Mouse (Mus musculus): ENCODE measurements around the gene Dhx33. TPM values are rescaled to one million over a fixed set of nuclear protein-coding genes. Genes with fewer than 3 reads are reported as not detected.

The Dhx33 gene
- polyA plus RNA-seq, 1 experiment, result 22.1 TPM

- no peak overlapping the region for H3K4me3 ChIP-seq (replicated peaks; ENCODE audit: insufficient read depth, low read depth, low read length)
- no peaks in the 10 kb centered on the region for H3K27me3 ChIP-seq (ENCODE audit: control insufficient read depth, insufficient read depth, low read length)
- no peak for TF ChIP-seq CTCF (IDR thresholded peaks at IDR 0.05; ENCODE audit: borderline replicate concordance, insufficient read depth, low read depth, low read length)
- no peak for TF ChIP-seq POLR2A (IDR thresholded peaks at IDR 0.05; ENCODE audit: borderline replicate concordance, insufficient read depth, low read length)
- no peak for DNase-seq
- 62% methylated on average over 6 of the region's 6 CpGs for WGBS
- no peaks in the 10 kb centered on the region for H3K4me1 ChIP-seq (ENCODE audit: control insufficient read depth, insufficient read depth, low read length)
- H3K27ac ChIP-seq (ENCODE audit: insufficient read depth, low read length), result no peak overlapping the region
Observed at GRCm38 (mm10) chr11:70980232-70980631, 24.0 kb downstream of the Dhx33 start.

DNA sequence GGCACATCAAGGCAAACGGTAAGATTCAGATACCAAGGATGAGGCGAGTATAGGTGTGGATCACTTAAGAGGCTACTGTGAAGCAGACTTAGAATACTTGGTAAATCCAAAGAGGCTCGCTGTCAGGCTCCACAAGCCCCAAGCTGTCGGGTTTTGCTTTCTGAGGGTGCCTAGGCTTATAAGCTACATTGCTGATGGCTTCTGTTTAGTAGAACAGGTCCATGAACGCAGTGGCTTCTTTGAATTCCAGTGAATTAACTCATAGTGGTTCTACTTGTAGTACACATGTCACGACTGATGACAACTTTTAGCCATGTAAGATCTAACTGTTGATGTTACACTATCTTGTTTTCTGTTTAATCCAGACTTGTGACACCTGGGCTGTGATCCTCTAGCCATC lies 26.9 kb downstream of the Dhx33 start:
- DNase-seq, result no peak
- 85% methylated on average over 6 of the region's 6 CpGs for WGBS
- no peaks in the 10 kb centered on the region for H3K27me3 ChIP-seq (ENCODE audit: control insufficient read depth, insufficient read depth, low read length)
- no peak for TF ChIP-seq CTCF (IDR thresholded peaks at IDR 0.05; ENCODE audit: borderline replicate concordance, insufficient read depth, low read depth, low read length)
- no peak for TF ChIP-seq POLR2A (IDR thresholded peaks at IDR 0.05; ENCODE audit: borderline replicate concordance, insufficient read depth, low read length)
- no peak overlapping the region for H3K27ac ChIP-seq (ENCODE audit: insufficient read depth, low read length)
- no peaks in the 10 kb centered on the region for H3K4me1 ChIP-seq (ENCODE audit: control insufficient read depth, insufficient read depth, low read length)
- H3K4me3 ChIP-seq (replicated peaks; ENCODE audit: insufficient read depth, low read depth, low read length), result no peak overlapping the region

- no peaks in the 10 kb centered on the region for H3K27me3 ChIP-seq (ENCODE audit: control insufficient read depth, insufficient read depth, low read length)
Observed at GRCm38 (mm10) chr11:70975193-70975592, 29.0 kb downstream of the Dhx33 start.

DNA sequence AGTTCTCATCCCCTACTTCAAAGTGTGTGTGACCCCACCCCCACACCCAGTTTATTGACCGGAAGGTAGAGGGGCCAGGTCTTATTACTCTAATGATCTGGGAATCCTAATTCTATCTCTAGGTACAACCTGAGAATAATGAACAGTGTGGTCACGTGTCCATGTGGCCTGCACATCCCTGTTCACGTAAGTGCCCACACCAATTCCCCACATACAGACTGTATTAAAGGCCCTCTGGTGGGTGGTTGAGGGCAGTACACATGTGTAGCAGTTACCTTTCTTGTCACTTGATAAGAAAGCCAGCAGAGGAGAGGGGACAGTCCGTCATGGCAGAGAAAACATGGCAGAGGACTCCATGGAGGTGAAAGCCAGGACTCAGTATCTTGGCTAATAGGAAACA lies 30.3 kb downstream of the Dhx33 start:
- TF ChIP-seq CTCF (IDR thresholded peaks at IDR 0.05; ENCODE audit: borderline replicate concordance, insufficient read depth, low read depth, low read length) (no peak), POLR2A (IDR thresholded peaks at IDR 0.05; ENCODE audit: borderline replicate concordance, insufficient read depth, low read length) (no peak)
- 59% methylated on average over 4 of the region's 4 CpGs for WGBS

More at GRCm38 (mm10) chr11:70975193-70975592, 29.0 kb downstream of the Dhx33 start:
- 35% methylated on average over 2 of the region's 2 CpGs for whole genome bisulfite sequencing
- no peak for DNase-seq
- no peak overlapping the region for H3K4me3 ChIP-seq (replicated peaks; ENCODE audit: insufficient read depth, low read depth, low read length)
- TF ChIP-seq POLR2A (IDR thresholded peaks at IDR 0.05; ENCODE audit: borderline replicate concordance, insufficient read depth, low read length) (no peak), CTCF (IDR thresholded peaks at IDR 0.05; ENCODE audit: borderline replicate concordance, insufficient read depth, low read depth, low read length) (no peak)
- H3K27ac ChIP-seq (ENCODE audit: insufficient read depth, low read length), result no peak overlapping the region
- H3K4me1 ChIP-seq (ENCODE audit: control insufficient read depth, insufficient read depth, low read length), result peaks cover 3% of the 10 kb centered on the region; the same call in 1 of the 2 replicates

DNA sequence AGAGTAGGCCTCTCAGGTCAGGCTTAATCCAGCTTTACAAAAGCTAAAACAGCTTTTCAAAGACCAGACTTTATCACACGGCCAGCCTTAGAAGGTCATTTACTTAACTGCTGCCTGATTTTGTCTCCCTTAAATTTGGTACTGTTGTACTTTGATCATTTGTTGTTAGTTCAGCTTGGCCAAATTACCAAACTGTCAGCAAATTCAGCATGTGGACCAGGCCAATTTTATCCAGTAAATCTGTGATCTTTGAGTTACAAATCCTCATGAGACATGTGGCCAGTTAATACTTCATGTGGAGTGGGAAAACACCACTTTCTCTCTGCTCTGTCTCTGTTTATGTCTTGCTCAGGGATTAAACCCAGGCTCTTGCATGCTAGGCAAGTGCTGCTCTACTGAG lies 31.7 kb downstream of the Dhx33 start:
- Histone ChIP-seq H3K27ac (ENCODE audit: insufficient read depth, low read length) (no peak overlapping the region), H3K4me1 (ENCODE audit: control insufficient read depth, insufficient read depth, low read length) (peaks cover 6% of the 10 kb centered on the region; the same call in 1 of the 2 replicates), H3K4me3 (replicated peaks; ENCODE audit: insufficient read depth, low read depth, low read length) (no peak overlapping the region), H3K27me3 (ENCODE audit: control insufficient read depth, insufficient read depth, low read length) (no peaks in the 10 kb centered on the region)
- WGBS, result 60% methylated on average over 1 of the region's 1 CpGs
- no peak for DNase-seq
- no peak for TF ChIP-seq POLR2A (IDR thresholded peaks at IDR 0.05; ENCODE audit: borderline replicate concordance, insufficient read depth, low read length)
- no peak for TF ChIP-seq CTCF (IDR thresholded peaks at IDR 0.05; ENCODE audit: borderline replicate concordance, insufficient read depth, low read depth, low read length)

More for the DNA sequence above, 30.3 kb downstream of the Dhx33 start:
- Histone ChIP-seq H3K27ac (ENCODE audit: insufficient read depth, low read length) (no peak overlapping the region), H3K4me1 (ENCODE audit: control insufficient read depth, insufficient read depth, low read length) (peaks cover 3% of the 10 kb centered on the region; the same call in 1 of the 2 replicates), H3K27me3 (ENCODE audit: control insufficient read depth, insufficient read depth, low read length) (no peaks in the 10 kb centered on the region), H3K4me3 (replicated peaks; ENCODE audit: insufficient read depth, low read depth, low read length) (no peak overlapping the region)
- DNase-seq, result no peak

DNA sequence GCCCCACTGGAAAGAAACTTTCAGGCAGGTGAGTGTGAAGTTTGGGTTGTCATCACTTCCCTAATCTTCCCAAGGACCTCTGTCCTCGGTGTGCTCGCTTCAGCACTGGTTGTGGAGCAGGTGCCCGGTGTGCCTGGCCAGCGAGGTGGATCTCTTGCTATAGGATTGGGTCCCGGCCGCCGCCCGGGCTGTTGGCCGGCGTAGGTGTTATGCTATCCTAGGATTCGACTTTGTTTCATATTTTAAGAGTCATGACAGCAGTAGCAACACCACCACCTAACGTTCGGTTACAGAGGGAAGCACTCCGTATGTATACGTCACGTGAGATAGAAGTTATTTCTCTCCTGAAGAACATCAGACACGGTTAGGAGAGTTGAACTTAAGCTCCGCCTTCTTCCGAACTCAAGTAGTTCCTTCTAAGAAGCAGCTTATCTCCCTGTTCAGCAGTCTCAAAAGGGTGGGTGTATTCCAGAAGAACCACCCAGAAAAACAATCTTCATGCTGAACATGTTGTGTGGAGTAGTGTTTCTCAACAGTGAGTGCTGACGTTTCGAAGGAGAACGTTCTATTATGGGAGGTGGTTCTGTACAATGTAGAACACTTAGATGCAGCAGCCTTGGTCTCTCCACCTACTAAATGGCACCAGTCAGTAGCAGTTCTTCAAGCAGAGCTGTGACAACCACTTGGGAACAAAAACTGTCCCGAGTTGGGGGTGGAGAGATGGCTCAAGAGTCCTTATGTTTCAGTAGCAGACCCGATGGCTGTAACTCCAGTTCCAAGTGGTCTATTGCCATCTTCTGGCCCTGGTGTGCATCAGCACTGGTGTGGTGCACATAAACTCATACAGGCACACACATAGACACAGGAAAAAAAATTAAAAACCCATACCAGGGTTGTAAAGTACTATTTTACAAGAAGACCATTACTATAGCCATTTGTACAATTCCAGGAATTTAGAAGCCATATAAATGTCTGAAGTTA lies 33.4 kb downstream of the Dhx33 start:
- no peaks in the 10 kb centered on the region for H3K27me3 ChIP-seq (ENCODE audit: control insufficient read depth, insufficient read depth, low read length)
- H3K4me1 ChIP-seq (ENCODE audit: control insufficient read depth, insufficient read depth, low read length), result peaks cover 6% of the 10 kb centered on the region; the same call in 1 of the 2 replicates
- H3K4me3 ChIP-seq (replicated peaks; ENCODE audit: insufficient read depth, low read depth, low read length), result peak overlapping the region; percentile 62
- TF ChIP-seq CTCF (IDR thresholded peaks at IDR 0.05; ENCODE audit: borderline replicate concordance, insufficient read depth, low read depth, low read length), result no peak
- no peak for TF ChIP-seq POLR2A (IDR thresholded peaks at IDR 0.05; ENCODE audit: borderline replicate concordance, insufficient read depth, low read length)
- DNase-seq, result no peak
- H3K27ac ChIP-seq (ENCODE audit: insufficient read depth, low read length), result no peak overlapping the region
- 14% methylated on average over 24 of the region's 24 CpGs for WGBS

- Histone ChIP-seq H3K27ac (ENCODE audit: insufficient read depth, low read length) (peak within 1 kb of the TSS; percentile 65), H3K4me1 (ENCODE audit: control insufficient read depth, insufficient read depth, low read length) (peaks cover 6% of the 10 kb centered on the region; the same call in 1 of the 2 replicates), H3K4me3 (replicated peaks; ENCODE audit: insufficient read depth, low read depth, low read length) (peak within 1 kb of the TSS; percentile 66), H3K27me3 (ENCODE audit: control insufficient read depth, insufficient read depth, low read length) (no peaks in the 10 kb centered on the region)
- under 1% methylated on average over 43 of the region's 43 CpGs for WGBS
- peak; percentile 93 to 96 for DNase-seq
- TF ChIP-seq POLR2A (IDR thresholded peaks at IDR 0.05; ENCODE audit: borderline replicate concordance, insufficient read depth, low read length), result peak; percentile 84
- no peak for TF ChIP-seq CTCF (IDR thresholded peaks at IDR 0.05; ENCODE audit: borderline replicate concordance, insufficient read depth, low read depth, low read length)
Observed at GRCm38 (mm10) chr11:70969821-70970559, 34.2 kb downstream of the Dhx33 start, which contains the start of the genes Nup88 and Rpain. Gene Nup88, minus strand, starts transcription at chr11:70969973. Gene Rpain, plus strand, starts transcription at chr11:70970213.
